Mouse (Mus musculus): Measurements from ENCODE around the gene Mars.

Gene Mars

DNA sequence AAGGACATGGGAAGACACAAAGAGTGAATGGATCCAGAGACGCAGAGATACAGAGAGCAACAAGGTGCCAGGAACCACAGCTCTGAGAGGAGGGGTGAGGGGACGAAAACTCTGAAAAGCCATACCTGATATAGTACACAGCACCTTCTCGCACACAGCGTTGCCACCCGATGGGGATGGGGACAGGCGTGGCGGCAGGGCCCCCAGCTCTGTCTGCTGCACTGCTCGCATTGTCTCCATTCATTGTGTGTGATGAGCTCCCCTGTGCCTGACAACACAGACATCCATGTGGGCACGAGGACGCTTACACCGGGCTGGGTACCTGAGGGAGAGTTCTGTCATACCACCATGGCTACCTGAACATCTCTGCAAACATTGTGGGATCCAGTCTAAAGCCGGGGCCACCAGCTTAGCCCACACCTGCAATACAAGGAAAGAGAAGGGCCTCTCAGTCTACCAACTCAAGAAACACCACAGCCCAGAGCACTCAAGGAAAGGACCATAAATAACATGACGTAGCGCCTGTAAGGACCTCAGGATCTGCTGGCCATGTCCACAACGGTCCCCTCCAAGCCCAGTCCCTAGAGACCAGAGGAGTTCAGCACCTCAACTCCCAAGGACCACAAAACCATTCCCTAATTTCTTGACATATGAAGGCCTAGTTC is 24.2 kb downstream of the Mars start:
- DNase-seq (ENCODE audit: low spot score in 2 of 2), result no peak

DNA sequence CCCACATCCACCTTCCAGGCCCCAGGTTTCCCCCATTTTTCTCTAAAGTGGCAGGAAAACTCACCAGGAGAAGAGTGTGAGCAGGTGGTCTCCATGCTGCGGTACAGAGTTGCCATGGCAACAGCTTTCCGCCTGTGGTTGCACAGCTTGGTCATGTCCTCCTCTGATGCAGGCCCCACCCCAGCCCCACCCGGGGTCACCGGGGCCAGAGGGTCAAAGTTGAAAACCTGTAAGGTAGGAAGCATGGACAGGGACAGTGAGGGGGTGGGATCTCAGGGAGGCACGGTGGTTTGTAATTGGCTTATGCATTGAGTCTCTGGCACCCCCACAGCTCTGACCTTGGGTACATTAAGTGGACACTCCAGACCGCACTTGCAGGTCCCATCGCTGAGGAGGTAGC is 24.9 kb downstream of the Mars start:
- no peak for DNase-seq (ENCODE audit: low spot score in 2 of 2)

DNA sequence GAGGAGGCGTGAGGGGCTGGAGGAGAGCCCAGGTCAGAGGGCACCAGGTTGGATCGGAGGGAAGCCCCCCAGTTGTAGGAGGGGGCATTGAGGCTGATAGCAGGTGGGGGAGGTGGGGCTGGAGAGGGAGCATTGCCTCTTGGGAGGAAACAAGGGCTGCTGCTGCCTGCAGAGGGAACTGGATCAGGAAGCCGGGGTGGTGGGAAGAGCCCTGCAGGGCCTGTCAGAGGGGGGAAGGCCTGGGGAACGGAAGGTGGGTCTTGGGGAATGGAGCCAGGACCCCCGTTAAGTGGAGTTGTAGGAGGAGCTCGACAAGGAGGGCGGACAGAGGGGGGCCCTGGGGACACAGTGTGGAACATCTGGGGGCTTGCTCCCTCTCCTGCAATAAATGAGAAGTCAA is 25.4 kb downstream of the Mars start:
- no peak for DNase-seq (ENCODE audit: low spot score in 2 of 2)

DNA sequence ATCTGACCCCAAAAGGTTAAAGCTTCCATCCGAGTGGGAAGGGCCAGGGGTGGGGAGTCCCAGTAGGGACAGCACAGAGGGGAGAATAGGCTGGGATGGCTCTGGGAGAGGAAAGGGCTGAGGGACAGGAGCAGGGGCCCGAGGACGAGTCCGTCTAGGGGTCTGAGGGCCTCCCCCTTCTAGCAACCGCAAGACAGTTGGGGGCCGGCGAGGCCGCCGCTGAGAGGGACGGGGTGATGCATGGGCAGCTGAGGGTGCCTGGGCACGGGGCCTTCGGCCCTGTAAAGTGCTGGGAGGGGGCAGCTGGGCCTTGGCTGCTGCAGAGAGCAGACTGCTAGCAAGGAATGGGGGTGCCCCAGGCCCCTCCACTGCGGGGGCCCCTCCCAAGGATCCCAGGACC is 25.9 kb downstream of the Mars start:
- no peak for DNase-seq (ENCODE audit: low spot score in 2 of 2)

DNA sequence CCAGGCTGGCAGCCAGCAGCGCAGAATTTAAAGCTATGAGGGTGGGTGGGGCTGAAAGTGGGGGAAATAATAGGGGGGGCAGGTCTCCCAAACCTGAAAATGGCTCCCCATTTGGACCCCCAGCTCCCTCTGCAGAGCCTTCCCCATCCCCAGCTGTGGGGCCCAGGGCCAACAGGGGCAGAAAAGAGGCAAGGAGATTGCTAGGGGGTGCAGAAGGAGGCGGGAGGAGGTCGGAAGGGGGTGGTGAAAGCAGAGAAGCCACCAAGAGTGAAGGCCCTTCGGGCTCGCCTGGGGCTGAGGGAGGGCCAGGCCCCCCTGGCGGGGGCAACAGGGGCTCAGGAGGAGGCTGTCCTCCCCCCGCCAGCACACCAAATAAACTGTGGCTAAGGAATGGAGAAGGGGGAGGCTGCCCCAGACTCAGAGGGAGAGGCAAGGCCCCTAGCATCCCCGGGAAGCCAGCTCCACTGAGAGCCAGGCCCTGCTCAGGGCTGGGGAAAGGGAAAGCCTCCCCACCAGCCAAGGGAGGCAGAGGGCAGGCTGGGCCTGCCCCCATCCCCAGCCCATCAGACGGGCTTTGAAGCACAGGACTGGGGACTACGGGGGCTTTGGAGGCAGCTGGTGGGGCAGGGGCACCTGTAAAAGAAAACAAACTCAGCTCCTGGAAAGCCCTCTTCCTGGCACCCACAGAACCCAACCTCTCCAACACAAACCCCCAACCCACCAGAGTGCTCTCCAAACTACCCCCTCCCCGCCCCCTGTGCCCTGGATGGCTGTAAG is 26.7 kb downstream of the Mars start:
- no peak for DNase-seq (ENCODE audit: low spot score in 2 of 2)

DNA sequence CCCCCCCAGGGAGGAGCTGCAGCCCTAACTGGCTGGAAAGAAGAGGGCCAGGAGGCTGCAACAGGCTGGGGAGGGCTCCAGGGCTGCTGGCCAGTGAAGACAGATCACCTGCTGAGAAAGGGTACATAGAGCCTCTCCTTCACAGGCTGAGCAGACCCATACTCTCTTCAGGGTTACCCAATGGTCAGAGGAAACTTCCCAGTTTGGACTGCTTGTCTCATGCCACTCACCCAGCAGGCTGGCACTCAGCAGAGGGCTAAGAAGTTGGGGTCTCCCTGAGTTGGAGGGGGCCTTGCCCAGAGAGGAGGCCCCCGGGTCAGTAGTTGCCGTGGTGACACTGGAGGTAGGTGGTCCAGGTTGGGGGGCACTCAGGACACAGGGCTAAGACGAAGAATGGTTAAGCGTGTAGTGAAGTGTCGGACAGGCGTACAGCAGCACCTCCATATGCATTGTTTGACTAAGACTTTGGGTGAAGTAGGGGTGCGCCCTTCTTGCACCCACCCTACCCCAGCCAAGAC is 27.4 kb downstream of the Mars start:
- DNase-seq (ENCODE audit: low spot score in 2 of 2), result no peak

DNA sequence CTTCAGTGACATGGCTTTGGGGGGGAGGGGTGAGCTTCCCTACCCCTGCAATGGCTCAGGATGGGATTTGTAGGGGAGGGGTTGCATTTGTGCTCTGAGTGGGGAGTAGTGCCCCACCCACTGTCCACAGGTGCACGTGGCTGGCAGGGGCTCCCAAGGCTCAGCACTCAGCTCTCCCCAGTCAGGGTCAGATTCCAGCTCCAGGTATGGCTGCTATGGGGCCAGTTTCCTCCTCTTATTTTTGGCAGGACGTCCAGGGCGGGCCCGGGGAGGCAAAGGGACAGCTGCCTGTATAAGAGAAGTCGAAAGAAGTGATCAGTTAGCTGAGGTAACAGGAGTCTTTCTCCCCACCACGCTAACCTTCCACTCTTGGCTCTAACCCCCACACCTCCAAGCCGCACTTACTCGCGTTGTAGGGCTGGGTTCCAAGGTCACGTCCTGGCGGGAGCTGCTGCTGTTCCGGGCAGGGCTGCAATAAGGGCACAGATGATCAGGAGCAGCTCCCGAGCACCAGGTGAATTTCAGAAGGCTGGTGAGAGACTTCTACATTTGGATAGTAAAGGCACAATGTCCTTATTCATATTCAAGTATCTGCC is 28.9 kb downstream of the Mars start:
- no peak for DNase-seq (ENCODE audit: low spot score in 2 of 2)

DNA sequence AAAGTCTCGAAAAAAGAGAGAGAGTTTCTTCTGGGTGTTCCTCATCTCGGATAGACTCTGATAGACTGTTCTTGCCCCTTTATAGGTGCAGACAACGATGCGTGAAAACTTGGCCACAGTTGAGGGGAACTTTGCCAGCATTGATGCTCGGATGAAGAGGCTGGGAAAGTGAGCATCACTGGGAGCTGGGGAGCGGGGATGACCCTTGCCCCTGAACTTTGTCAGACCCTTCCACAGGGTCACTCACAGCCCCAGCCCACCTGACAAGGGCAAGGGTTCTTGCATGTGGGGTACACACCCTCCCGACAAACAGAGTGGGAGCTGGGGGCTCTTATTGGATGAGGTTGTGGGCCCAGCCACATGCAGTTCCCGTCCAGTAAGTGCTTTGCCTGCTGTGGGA is 30.3 kb downstream of the Mars start:
- no peak for DNase-seq (ENCODE audit: low spot score in 2 of 2)

DNA sequence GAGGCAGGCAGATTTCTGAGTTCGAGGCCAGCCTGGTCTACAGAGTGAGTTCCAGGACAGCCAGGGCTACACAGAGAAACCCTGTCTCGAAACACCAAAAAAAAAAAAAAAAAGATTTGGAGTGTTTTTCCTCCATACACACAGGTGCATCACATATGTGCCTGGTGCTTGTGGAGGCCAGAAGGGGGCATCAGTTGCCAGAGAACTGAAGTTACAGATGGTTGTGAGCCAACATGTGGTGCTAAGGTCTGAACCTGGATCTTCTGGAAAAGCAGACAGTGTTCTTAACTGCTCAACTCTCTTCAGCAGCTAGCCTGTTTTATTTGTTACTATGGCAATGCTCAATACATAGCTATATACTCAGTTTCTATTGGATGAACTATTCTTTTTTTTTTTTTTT is 31.9 kb downstream of the Mars start:
- DNase-seq (ENCODE audit: low spot score in 2 of 2), result no peak

DNA sequence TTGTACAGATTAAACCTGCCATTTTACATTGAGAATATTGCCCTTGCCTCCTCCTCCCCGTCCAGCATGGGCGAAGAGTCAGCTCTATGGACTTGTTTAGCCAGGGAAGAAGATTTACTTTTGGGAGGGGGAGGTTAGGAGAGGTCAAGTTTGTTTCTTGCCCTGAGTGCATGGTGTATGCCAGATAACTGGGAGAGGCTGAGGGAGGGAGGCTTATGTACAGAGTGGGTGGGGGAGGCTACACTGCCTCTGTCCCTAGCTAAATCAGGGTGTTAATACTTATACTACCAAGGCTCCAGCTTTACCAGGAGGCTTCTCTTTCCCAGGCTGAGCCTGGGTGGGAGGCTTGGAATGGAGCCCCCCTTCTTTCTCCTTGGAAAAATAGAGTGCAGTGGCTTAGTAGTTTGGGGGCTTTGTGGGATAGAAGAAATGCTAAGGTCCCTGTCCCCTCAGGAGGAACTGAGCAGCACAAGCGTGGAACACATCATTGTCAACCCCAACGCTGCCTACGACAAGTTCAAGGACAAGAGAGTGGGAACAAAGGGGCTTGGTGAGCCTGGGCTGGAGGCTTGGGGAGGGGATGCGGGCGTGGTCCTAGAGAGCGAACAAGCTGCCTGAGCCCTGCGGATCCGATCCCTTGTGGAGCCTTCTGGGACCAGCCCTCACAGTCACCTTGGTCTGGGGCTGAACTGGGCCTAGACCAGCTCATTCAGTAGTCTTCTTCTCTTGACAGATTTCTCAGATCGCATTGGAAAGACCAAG is 37.1 kb downstream of the Mars start:
- DNase-seq (ENCODE audit: low spot score in 2 of 2), result no peak

DNA sequence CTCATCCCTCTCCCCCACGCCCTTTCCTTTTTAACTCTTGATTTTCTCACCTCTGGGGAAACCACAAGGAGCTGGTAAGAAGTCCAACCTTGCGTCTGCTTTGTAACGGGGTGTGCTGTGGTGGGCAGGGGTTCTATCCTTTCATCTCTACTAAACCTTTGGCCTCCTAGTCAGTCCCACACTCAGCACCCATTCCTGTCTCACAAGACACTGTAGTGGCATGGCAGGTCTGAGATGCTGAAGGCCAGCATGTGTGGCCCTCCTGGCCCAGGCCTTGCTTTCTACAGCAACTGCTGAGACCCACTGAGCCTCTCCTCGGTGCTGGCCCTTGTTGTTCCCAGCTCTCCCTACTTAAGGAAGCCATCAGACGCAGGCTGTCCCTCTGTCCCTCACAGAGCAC is 39.2 kb downstream of the Mars start:
- DNase-seq (ENCODE audit: low spot score in 2 of 2), result no peak

DNA sequence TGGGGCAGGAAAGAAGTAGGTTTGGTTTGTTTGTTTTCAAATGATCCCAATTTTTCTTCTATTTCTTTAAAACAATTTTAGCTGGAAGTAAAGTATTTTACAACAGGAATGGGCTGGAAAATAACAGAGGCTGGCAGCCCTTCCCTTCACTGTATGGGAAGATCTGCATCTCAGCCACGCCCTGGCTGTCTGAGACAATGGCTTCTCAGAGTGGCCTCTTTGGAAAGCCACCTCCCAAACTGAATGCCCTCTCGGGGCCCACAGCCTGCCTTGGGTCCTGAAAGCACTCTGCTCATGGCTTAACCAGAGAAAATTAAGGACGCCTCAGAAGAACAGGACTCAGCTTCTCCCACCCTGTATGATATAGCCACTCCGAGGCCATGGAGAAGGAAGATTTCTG is 41.7 kb downstream of the Mars start:
- no peak for DNase-seq (ENCODE audit: low spot score in 2 of 2)

DNA sequence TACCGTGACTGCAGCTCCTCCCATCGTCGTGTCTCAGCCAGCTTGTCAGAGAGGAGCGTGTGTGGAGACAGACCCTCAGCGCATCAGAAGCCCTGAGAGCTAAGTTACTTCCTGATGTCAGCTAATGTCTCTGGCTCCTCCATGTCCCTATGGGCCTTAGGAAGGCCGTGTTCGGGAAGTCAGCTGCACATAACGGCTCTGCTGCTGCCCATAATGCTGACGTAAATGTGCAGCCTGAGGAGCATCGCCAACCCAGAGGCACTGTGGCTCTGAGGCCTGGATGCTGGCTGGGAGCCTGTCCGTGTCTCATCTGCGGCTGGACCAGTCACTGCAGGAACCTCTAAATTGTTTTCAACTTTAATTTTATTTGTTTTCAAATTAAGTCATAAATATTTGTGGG is 42.5 kb downstream of the Mars start:
- no peak for DNase-seq (ENCODE audit: low spot score in 2 of 2)

DNA sequence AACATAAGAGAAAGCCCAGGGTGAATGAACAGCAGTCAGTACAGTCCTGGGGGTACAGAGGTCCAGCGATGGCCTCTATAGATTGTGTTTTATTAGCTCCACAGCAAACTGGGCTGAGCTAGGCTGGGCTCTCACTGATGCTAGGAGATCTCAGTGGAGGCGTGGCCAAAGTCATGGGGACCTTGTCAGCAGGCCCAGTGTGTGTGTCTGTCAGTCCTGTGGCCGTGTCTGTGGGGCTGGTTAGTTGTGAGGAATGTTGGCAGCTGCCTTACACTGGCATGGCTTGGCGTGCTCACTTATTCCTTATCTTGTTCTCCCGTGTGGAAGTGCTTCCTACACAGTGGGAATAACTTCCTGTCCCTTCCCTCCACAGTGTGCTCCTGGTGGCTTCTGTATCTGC is 43.2 kb downstream of the Mars start:
- DNase-seq (ENCODE audit: low spot score in 2 of 2), result peak in 1 of 2 experiments; percentile 53

DNA sequence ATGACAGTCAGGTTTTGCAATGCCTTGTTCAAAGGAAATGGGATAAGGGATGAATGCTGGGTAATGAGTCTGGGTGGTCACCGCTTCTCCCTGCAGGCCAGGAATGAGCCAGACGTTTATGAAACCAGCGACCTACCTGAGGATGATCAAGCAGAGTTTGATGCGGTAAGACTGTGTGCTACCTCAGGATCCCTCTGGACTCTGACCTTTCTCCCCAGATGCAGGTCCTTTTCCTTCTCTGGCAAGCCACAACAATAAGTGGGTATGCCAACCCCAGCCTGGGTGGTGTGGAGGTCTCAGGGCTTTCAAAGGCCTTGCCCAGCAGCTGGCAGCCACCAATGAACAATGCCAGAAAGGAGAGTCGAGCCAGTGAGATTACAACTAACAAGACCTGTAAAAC is 44.3 kb downstream of the Mars start:
- no peak for DNase-seq (ENCODE audit: low spot score in 2 of 2)

DNA sequence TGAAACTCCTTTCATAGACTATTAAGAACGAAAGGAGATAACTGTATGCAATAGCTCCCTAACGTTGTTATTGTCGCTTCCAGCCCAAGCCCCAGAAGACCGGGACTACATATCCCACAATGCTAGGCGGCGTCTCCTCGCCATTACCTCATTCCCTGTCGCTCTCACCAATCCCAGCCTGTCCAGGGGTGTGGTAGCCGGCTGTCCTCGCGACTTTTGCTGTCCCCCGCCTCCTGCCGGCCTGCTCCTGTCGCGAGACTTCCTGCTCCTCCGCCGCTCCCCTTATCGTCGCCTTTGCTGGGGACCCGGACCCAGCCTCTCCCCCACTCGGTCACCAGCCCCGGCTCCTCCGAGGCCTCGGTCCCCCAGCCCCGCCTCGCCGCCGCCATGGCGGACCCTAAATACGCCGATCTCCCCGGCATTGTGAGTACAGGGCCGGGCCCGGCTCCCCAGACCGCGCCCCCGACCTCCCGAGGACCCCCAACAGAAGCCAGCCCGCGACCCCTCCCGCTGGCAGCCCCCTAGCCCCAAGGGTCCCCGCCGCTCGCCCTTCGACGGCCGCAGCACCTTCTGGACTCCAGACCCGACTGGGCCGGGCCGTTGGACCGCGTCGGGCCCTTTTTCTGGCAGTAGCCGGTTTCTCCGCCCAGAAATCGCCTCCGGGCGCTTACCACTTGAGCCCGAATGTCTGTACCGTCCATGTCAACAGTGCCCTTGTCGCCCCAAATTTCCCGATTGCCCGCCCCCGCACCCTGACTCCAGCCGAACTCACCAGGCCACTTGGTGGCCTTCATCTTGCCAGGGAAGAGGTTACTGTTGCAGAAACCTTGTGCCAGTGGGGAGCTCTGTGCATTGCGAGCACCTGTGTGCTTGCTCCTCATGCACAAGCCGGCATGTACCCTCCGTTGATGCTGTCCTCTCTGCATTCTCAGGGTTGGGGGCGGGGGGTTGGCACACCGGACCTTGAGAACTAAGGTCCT is 45.2 kb downstream of the Mars start, which contains the start of gene Dctn2:
TSS of gene Dctn2 (plus strand) at position 257 of the 980 bp plus-strand sequence.
- peak; percentile 96 for DNase-seq (ENCODE audit: low spot score in 2 of 2)

DNA sequence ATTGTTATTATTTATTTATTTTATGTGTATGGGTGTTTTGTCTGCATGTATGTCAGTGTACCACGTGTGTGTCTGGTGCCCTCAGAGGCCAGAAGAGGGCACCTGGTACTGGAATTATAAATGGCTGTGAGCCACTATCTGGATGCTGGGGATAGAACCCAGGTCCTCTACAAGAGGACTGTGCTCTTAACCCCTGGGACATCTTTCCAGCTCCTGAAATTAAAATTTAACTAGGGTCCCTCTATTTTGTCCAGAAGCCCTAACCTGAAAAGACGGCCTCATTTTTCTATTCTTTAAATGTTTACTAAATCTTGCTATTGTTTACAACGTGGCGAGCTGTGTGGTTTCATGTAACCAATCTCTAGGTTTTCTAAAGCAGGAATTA is 45.9 kb downstream of the Mars start:
- DNase-seq (ENCODE audit: low spot score in 2 of 2), result no peak

DNA sequence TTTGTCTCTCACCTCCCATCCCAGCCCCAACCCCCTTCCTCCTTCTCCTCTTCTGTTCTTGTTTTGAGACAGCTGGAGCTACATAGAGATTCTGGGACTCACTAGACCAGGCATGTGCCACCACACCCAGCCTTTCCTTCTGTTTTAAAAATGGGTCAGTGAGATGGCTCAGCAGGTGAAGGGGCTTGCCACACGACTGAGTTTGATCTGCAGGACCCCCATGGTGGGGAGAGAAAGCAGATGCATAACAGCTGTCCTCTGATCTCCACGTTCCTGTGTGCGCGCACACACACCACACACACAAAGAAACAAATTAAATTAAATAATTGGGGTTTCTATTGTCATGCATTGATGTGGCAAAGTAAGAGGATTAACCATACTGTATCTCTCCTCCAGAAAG is 46.6 kb downstream of the Mars start:
- no peak for DNase-seq (ENCODE audit: low spot score in 2 of 2)

DNA sequence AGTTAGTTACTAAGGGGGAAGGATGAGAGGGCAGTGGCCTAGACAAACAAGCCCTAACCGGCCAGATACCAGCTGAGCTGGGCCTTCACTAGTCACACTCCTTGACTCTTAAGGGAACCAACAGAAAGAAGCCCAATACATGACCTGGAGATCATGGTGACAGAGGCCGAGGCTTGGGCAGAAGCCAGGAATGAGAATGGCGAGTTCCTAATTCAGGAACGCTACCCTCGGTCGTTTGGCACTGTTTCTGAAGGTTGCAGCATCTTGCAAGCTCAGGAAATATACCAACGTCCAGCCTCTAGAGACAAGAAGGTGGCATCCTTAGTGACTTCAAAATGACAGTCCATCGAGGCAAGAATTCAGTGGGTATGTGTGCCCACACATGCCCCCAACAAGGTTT is 47.2 kb downstream of the Mars start:
- DNase-seq (ENCODE audit: low spot score in 2 of 2), result no peak

DNA sequence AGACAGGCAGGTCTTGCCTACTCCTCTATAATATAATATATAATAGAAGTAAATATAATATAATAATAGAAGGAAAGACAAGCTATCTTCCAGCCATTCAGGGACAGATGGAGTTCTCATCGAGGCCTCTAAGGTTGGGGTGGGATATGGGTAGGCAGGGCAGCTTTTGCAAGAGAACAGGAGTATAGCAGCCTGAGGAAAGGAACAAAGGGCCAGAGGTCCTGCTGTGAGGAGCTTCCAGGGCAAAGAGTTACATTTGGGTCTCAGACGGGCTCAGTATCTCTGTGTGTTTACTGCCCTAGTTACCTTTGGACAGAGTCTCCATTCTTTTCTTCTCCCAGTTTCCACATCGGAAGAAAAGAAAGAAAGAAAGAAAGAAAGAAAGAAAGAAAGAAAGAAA is 48.0 kb downstream of the Mars start:
- no peak for DNase-seq (ENCODE audit: low spot score in 2 of 2)

Measured in heart, adult 9 months (tissue).